Mouse (Mus musculus) limb, embryonic 15.5 days (tissue): Measurements from ENCODE around the gene C130050O18Rik. TPM values are rescaled to one million over a fixed set of nuclear protein-coding genes. Genes with fewer than 3 reads are reported as not detected.

Experiments used
- ATAC-seq: fragments of 200-750 bp; cut with Nextera tagmentation; 2 replicates; pipeline ENCODE4 v1.8.0; 2017; ENCODE audit warnings: low read depth, moderate TSS enrichment; ENCODE audit not compliant: insufficient number of reproducible peaks, low FRiP score, low TSS enrichment
- H3K27ac ChIP-seq: fragments of 300-500 bp; sonication (generic); 2 replicates; pipeline ENCODE4 v1.5.1; 2015; ENCODE audit warnings: moderate library complexity, mild to moderate bottlenecking, inconsistent platforms
- H3K27me3 ChIP-seq: fragments of 300-500 bp; sonication (generic); 2 replicates; pipeline ENCODE4 v1.6.1; 2015; ENCODE audit warnings: inconsistent platforms
- H3K36me3 ChIP-seq: fragments of 300-500 bp; sonication (generic); 2 replicates; pipeline ENCODE4 v1.6.1; 2015; ENCODE audit warnings: inconsistent platforms
- H3K4me1 ChIP-seq: fragments of 300-500 bp; sonication (generic); 2 replicates; pipeline ENCODE4 v1.6.1; 2015; ENCODE audit warnings: inconsistent platforms
- H3K4me2 ChIP-seq: fragments of 300-500 bp; sonication (generic); 2 replicates; pipeline ENCODE4 v1.6.1; 2015; ENCODE audit warnings: mild to moderate bottlenecking, inconsistent platforms
- H3K4me3 ChIP-seq: fragments of 300-500 bp; sonication (generic); 2 replicates; pipeline ENCODE4 v1.5.1; 2015; ENCODE audit warnings: mild to moderate bottlenecking, inconsistent platforms
- H3K9ac ChIP-seq: fragments of 300-500 bp; sonication (generic); 2 replicates; pipeline ENCODE4 v1.6.1; 2015; ENCODE audit warnings: inconsistent platforms
- H3K9me3 ChIP-seq: fragments of 300-500 bp; sonication (generic); 2 replicates; pipeline ENCODE4 v1.6.1; 2016; ENCODE audit warnings: inconsistent platforms
- WGBS: fragments of 180-500 bp; shearing (Covaris S2); methylation state at CpG from one replicate; pipeline ENCODE4 v1.1.7; 2015; 5-methylcytosine and 5-hydroxymethylcytosine counted together
- polyA plus RNA-seq: library from polyadenylated mRNA; unstranded; fragments of >200 nt; fragmentation: Nextera tagmentation; extraction: Ambion mirVana; gene quantifications from 2 replicates; pipeline ENCODE4 v1.2.1, GENCODE M21; 2015

The C130050O18Rik gene
- polyA plus RNA-seq, 1 experiment from 2014 or later = 7.1 TPM

GRCm38 (mm10) chr5:139405478-139405877, 398 bp downstream of the C130050O18Rik start:
- Histone ChIP-seq H3K27ac (peak overlapping the region; percentile 83), H3K4me1 (peaks cover 41% of the 10 kb centered on the region), H3K27me3 (no peaks in the 10 kb centered on the region), H3K4me3 (no peak overlapping the region), H3K9ac (no peak overlapping the region), H3K36me3 (no peaks in the 10 kb centered on the region), H3K9me3 (no peaks in the 10 kb centered on the region), H3K4me2 (peak overlapping the region; percentile 5; the same call in 1 of the 2 replicates)
- no peak for ATAC-seq
- 53% methylated on average over 7 of the region's 7 CpGs for WGBS

- Histone ChIP-seq H3K4me2 (0 out of 2 replicates have a peak overlapping the region, but pooled peaks have one; percentile 5), H3K27me3 (no peaks in the 10 kb centered on the region), H3K36me3 (no peaks in the 10 kb centered on the region), H3K9ac (no peak overlapping the region), H3K4me3 (peak overlapping the region; percentile 14; the same call in 1 of the 2 replicates), H3K27ac (peak overlapping the region; percentile 83), H3K9me3 (no peaks in the 10 kb centered on the region), H3K4me1 (peaks cover 41% of the 10 kb centered on the region)
- ATAC-seq = no peak
- 47% methylated on average over 3 of the region's 3 CpGs for WGBS
These were observed 873 bp downstream of the C130050O18Rik start for GRCm38 (mm10) chr5:139405953-139406352.

DNA sequence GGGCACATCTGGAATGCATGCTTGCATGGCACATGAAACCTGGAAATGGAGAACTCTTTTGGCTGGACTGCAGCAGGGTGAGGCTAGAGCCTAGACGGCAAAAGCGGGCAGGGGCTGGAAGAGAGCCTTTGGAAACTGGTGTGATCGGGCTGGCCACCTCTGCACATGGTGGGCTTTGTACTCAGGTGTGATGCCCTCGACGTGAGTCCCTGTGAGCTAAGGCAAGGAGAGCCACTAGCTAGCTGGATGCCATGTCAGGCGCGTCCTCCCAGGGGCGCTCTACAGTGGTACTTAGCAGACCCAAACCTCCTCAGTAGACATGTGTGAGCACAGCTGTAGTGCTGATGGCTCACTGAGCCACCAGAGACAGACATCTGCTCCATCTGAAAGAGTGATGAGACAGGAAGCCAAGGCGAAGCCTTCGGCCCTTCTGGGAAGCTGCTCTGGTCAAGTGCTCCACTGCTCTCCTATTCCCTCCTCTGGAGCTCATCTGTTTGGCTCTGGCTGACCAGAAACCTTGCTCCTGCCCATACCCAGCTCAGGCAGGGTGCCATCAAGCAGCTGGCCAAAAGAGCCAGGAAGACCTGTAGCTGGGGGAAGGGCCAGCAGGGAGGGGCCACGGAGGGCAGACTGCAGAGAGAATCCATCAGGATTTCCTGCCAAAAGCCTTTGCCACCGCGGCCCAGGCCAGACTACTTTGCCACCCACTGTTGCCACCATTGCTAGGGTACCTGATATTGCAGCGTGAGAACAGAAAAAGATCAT, 2.2 kb downstream of the C130050O18Rik start:
- Histone ChIP-seq H3K27ac (peak overlapping the region; percentile 71), H3K36me3 (no peaks in the 10 kb centered on the region), H3K4me2 (peak overlapping the region; percentile 19), H3K4me1 (peaks cover 41% of the 10 kb centered on the region), H3K9ac (no peak overlapping the region), H3K27me3 (no peaks in the 10 kb centered on the region), H3K4me3 (peak overlapping the region; percentile 17; the same call in 1 of the 2 replicates), H3K9me3 (no peaks in the 10 kb centered on the region)
- ATAC-seq = peak; percentile 2; the same call in 1 of the 2 replicates
- 75% methylated on average over 14 of the region's 14 CpGs for WGBS

GRCm38 (mm10) chr5:139408511-139408910, 3.4 kb downstream of the C130050O18Rik start:
- ATAC-seq = no peak
- Histone ChIP-seq H3K27me3 (no peaks in the 10 kb centered on the region), H3K36me3 (no peaks in the 10 kb centered on the region), H3K9me3 (no peaks in the 10 kb centered on the region), H3K4me1 (peaks cover 42% of the 10 kb centered on the region), H3K4me3 (peak overlapping the region; percentile 10; the same call in 1 of the 2 replicates), H3K27ac (no peak overlapping the region; the same call in 1 of the 2 replicates), H3K4me2 (0 out of 2 replicates have a peak overlapping the region, but pooled peaks have one; percentile 8), H3K9ac (no peak overlapping the region)
- 71% methylated on average over 7 of the region's 7 CpGs for WGBS

- Histone ChIP-seq H3K9ac (no peak overlapping the region), H3K27ac (peak overlapping the region; percentile 70), H3K4me2 (peak overlapping the region; percentile 22; the same call in 1 of the 2 replicates), H3K9me3 (no peaks in the 10 kb centered on the region), H3K27me3 (no peaks in the 10 kb centered on the region), H3K36me3 (peaks cover 5% of the 10 kb centered on the region), H3K4me3 (no peak overlapping the region), H3K4me1 (peaks cover 47% of the 10 kb centered on the region)
- peak; percentile 31; the same call in 1 of the 2 replicates for ATAC-seq
- 58% methylated on average over 12 of the region's 12 CpGs for WGBS
These were observed 4.3 kb downstream of the C130050O18Rik start for GRCm38 (mm10) chr5:139409412-139409811.

- H3K9ac ChIP-seq = no peak overlapping the region
- peaks cover 9% of the 10 kb centered on the region for H3K36me3 ChIP-seq
- H3K27me3 ChIP-seq = no peaks in the 10 kb centered on the region
- H3K4me2 ChIP-seq = no peak overlapping the region
- H3K27ac ChIP-seq = peak overlapping the region; percentile 70; the same call in 1 of the 2 replicates
- peaks cover 47% of the 10 kb centered on the region for H3K4me1 ChIP-seq
- WGBS = 82% methylated on average over 4 of the region's 4 CpGs
- H3K4me3 ChIP-seq = no peak overlapping the region
- ATAC-seq = no peak
- no peaks in the 10 kb centered on the region for H3K9me3 ChIP-seq
These were observed 5.0 kb downstream of the C130050O18Rik start for GRCm38 (mm10) chr5:139410056-139410455.

DNA sequence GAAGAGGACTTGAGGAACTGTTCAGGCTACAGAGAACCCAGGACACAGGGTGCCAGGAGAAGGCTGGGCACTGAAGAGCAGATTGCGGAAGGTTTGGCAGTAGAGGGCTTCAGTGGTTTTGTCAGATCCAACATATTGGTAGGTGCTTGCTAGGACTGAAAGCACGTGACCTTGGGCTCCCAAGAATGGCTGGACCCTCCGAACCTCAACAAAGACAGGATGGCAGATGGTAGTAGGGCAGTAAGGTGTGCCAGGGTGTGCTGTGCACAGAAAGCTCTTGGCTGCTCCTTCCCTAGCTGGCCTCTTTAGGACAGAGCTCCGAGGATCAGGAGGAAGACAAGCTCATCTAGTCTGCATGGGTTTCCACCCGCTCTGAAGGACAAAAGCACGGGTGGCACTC, 6.0 kb downstream of the C130050O18Rik start:
- Histone ChIP-seq H3K9me3 (no peaks in the 10 kb centered on the region), H3K36me3 (peaks cover 11% of the 10 kb centered on the region), H3K27me3 (no peaks in the 10 kb centered on the region), H3K27ac (no peak overlapping the region), H3K9ac (no peak overlapping the region), H3K4me1 (peaks cover 38% of the 10 kb centered on the region), H3K4me3 (no peak overlapping the region), H3K4me2 (no peak overlapping the region)
- WGBS = 91% methylated on average over 6 of the region's 6 CpGs
- no peak for ATAC-seq

GRCm38 (mm10) chr5:139411665-139412314, 6.7 kb downstream of the C130050O18Rik start:
- 82% methylated on average over 15 of the region's 15 CpGs for WGBS
- Histone ChIP-seq H3K9ac (no peak overlapping the region), H3K27me3 (no peaks in the 10 kb centered on the region), H3K4me1 (peaks cover 35% of the 10 kb centered on the region), H3K36me3 (peaks cover 11% of the 10 kb centered on the region), H3K4me2 (no peak overlapping the region), H3K27ac (no peak overlapping the region), H3K4me3 (no peak overlapping the region), H3K9me3 (no peaks in the 10 kb centered on the region)
- no peak for ATAC-seq

GRCm38 (mm10) chr5:139413545-139413944, 8.5 kb downstream of the C130050O18Rik start:
- Histone ChIP-seq H3K27ac (no peak overlapping the region), H3K4me2 (no peak overlapping the region), H3K4me3 (no peak overlapping the region), H3K4me1 (peaks cover 20% of the 10 kb centered on the region), H3K9ac (no peak overlapping the region), H3K36me3 (peaks cover 11% of the 10 kb centered on the region), H3K27me3 (no peaks in the 10 kb centered on the region), H3K9me3 (no peaks in the 10 kb centered on the region)
- 54% methylated on average over 4 of the region's 4 CpGs for WGBS
- ATAC-seq = no peak

DNA sequence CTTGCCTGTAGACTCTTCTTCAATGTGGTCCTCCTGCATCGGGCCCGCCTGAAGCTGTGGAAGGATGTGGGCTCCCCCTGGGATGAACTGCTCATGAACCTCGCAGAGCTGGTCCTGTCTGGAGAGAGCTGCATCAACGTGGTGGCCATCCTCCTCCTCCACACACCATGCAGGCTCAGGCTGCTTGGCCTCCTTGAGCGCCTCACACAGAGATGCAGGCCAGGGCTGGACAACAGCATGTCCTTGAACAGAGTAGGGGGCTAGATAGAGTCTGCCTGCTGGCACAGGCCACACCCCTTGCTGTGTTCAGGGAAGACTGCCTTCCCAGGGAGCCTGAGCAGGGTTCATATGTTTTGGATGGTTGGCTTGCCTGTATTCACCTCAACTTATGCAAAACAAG, 9.9 kb downstream of the C130050O18Rik start:
- H3K36me3 ChIP-seq = peaks cover 11% of the 10 kb centered on the region
- no peak overlapping the region for H3K9ac ChIP-seq
- WGBS = 78% methylated on average over 5 of the region's 5 CpGs
- H3K4me1 ChIP-seq = peaks cover 12% of the 10 kb centered on the region
- no peaks in the 10 kb centered on the region for H3K27me3 ChIP-seq
- no peak for ATAC-seq
- H3K4me2 ChIP-seq = no peak overlapping the region
- H3K4me3 ChIP-seq = no peak overlapping the region
- H3K27ac ChIP-seq = no peak overlapping the region
- no peaks in the 10 kb centered on the region for H3K9me3 ChIP-seq

DNA sequence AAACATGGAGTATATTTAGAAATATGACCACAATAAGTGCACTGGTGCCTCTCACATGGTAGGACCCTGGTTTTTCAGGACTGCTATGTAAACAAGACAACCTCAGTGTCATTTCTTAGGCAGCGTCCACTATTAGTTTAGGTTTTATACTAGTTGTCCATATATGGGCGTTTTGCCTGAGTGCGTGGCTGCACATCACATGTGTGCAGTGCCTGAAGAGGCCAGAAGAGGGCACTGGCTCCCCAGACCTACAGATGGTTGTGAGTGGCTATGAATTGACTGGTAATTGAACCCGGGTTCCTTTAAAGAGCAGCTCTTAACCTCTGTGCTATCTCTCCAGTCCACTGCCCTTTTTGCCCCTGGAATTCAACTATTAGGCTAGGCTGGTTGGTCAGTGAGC, 11.9 kb downstream of the C130050O18Rik start:
- Histone ChIP-seq H3K36me3 (peaks cover 11% of the 10 kb centered on the region), H3K4me3 (no peak overlapping the region), H3K27ac (no peak overlapping the region), H3K9me3 (no peaks in the 10 kb centered on the region), H3K4me2 (no peak overlapping the region), H3K9ac (no peak overlapping the region), H3K4me1 (peaks cover 14% of the 10 kb centered on the region), H3K27me3 (no peaks in the 10 kb centered on the region)
- ATAC-seq = no peak
- 92% methylated on average over 4 of the region's 4 CpGs for WGBS

GRCm38 (mm10) chr5:139417480-139417879, 12.4 kb downstream of the C130050O18Rik start:
- no peak overlapping the region for H3K9ac ChIP-seq
- H3K4me2 ChIP-seq = no peak overlapping the region
- no peak for ATAC-seq
- H3K36me3 ChIP-seq = peaks cover 11% of the 10 kb centered on the region
- H3K27me3 ChIP-seq = no peaks in the 10 kb centered on the region
- H3K4me3 ChIP-seq = no peak overlapping the region
- no peak overlapping the region for H3K27ac ChIP-seq
- peaks cover 19% of the 10 kb centered on the region for H3K4me1 ChIP-seq
- no peaks in the 10 kb centered on the region for H3K9me3 ChIP-seq
- WGBS = 81% methylated on average over 3 of the region's 3 CpGs
